In the genomic region with DNA sequence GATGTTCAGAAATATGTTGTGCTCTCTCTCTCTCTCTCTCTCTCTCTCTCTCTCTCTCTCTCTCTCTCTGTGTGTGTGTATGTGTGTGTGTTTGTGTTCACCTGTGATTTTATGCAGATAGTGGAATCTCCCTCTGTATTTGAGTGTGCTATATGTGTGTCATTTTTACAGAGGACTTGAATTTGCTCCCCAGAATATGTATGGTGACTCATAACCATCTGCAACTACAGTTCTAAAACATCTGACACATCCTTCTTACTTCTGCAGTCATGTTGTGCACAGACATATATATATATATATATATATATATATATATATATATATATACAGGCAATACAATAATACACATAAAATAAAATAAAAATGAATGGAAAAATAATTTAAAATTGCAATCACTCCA, we compare ENCODE assay signal across 32 mouse cellular contexts.
"Had no signal": no experiment of that assay in that cellular context is flagged by ENCODE, and none has a peak within 500 bp of the region (broad histone marks: within the 10 kb centered on the region; RNA-seq: fewer than 3 reads in every experiment).

No protein-coding gene starts in this region.

- H3K27ac ChIP-seq: limb, embryonic 10.5 days; limb, embryonic 12.5 days; limb, embryonic 13.5 days; limb, embryonic 15.5 days; liver, embryonic 12.5 days; liver, embryonic 13.5 days; liver, embryonic 14.5 days; liver, embryonic 15.5 days; lung, embryonic 15.5 days; macrophage; midbrain, embryonic 10.5 days; midbrain, embryonic 12.5 days; midbrain, embryonic 13.5 days; midbrain, embryonic 15.5 days; neural tube, embryonic 12.5 days had no signal

- H3K9ac ChIP-seq: limb, embryonic 12.5 days; limb, embryonic 13.5 days; limb, embryonic 15.5 days; liver, embryonic 12.5 days; liver, embryonic 13.5 days; liver, embryonic 14.5 days; liver, embryonic 15.5 days; liver, postnatal 0 days; lung, embryonic 14.5 days; lung, embryonic 15.5 days; midbrain, embryonic 12.5 days; midbrain, embryonic 13.5 days; midbrain, embryonic 15.5 days; neural tube, embryonic 12.5 days had no signal

- H3K4me2 ChIP-seq: limb, embryonic 12.5 days; limb, embryonic 13.5 days; limb, embryonic 15.5 days; liver, embryonic 11.5 days; liver, embryonic 12.5 days; liver, embryonic 13.5 days; liver, embryonic 15.5 days; lung, embryonic 14.5 days; lung, embryonic 15.5 days; midbrain, embryonic 11.5 days; midbrain, embryonic 12.5 days; midbrain, embryonic 13.5 days; midbrain, embryonic 15.5 days; neural tube, embryonic 12.5 days had no signal

- H3K4me1 ChIP-seq: limb, embryonic 10.5 days; limb, embryonic 12.5 days; limb, embryonic 13.5 days; limb, embryonic 15.5 days; liver, embryonic 12.5 days; liver, embryonic 13.5 days; liver, embryonic 15.5 days; lung, embryonic 15.5 days; megakaryocyte, embryonic 14.5 days; midbrain, embryonic 10.5 days; midbrain, embryonic 12.5 days; midbrain, embryonic 13.5 days; midbrain, embryonic 15.5 days; neural tube, embryonic 12.5 days had no signal

- H3K9me3 ChIP-seq: limb, embryonic 10.5 days; limb, embryonic 12.5 days; limb, embryonic 13.5 days; limb, embryonic 15.5 days; liver, embryonic 12.5 days; liver, embryonic 13.5 days; liver, embryonic 15.5 days; lung, embryonic 15.5 days; megakaryocyte, embryonic 14.5 days; midbrain, embryonic 10.5 days; midbrain, embryonic 12.5 days; midbrain, embryonic 13.5 days; midbrain, embryonic 15.5 days; neural tube, embryonic 12.5 days had no signal

- H3K27me3 ChIP-seq: limb, embryonic 12.5 days; limb, embryonic 13.5 days; limb, embryonic 15.5 days; liver, embryonic 12.5 days; liver, embryonic 13.5 days; liver, embryonic 15.5 days; lung, embryonic 15.5 days; megakaryocyte, embryonic 14.5 days; midbrain, embryonic 12.5 days; midbrain, embryonic 13.5 days; midbrain, embryonic 15.5 days; neural tube, embryonic 12.5 days had no signal

- H3K36me3 ChIP-seq: limb, embryonic 10.5 days; limb, embryonic 12.5 days; limb, embryonic 13.5 days; limb, embryonic 15.5 days; liver, embryonic 12.5 days; liver, embryonic 13.5 days; liver, embryonic 15.5 days; lung, embryonic 15.5 days; midbrain, embryonic 10.5 days; midbrain, embryonic 12.5 days; midbrain, embryonic 13.5 days; midbrain, embryonic 15.5 days; neural tube, embryonic 12.5 days had no signal

- ATAC-seq: liver, embryonic 12.5 days; liver, postnatal 0 days; lung, postnatal 0 days; midbrain, embryonic 13.5 days; midbrain, embryonic 15.5 days; midbrain, embryonic 16.5 days had no signal

- H3K4me3 ChIP-seq: limb, embryonic 10.5 days; limb, embryonic 12.5 days; limb, embryonic 13.5 days; limb, embryonic 15.5 days; liver, embryonic 12.5 days; liver, embryonic 13.5 days; liver, embryonic 15.5 days; lung, embryonic 15.5 days; megakaryocyte, embryonic 14.5 days; midbrain, embryonic 10.5 days; midbrain, embryonic 12.5 days; midbrain, embryonic 13.5 days; midbrain, embryonic 15.5 days; myocyte; neural tube, embryonic 12.5 days had no signal

- DNase-seq: left cerebral cortex, postnatal 4 days; liver; liver, embryonic 13.5 days; liver, postnatal 0 days; lung, adult 18-20 months; lung, adult 2 months; lung, embryonic 14.5 days; lung, postnatal 10 days; lung, postnatal 14 days; lung, postnatal 36 days; lung, postnatal 4 days; midbrain, embryonic 14.5 days had no signal
